Mouse (Mus musculus): ENCODE results near the gene Ccdc51.

DNA sequence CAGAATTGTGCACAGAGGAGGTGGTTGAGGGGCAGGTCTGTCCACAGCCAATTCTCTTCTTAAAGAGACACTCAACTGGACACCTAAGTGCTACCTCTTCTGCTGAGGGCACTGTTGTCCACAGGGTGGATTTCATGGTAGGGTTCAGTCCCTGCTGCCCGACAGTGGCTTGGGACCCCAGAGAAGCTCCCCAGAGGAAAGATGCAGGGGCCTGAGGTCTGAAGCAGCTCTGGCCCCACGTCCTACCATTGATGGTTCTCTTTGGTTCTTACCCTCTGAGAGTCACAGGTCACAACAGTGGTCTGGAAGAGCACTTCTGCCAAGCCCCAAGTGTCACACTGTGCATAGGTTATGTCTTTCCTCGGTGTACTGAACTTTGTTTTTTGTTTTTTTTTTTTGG is 28.9 kb upstream of the Ccdc51 start:
- TF ChIP-seq CTCF (IDR thresholded peaks at IDR 0.05; ENCODE audit: insufficient read depth, low read depth, low read length), result no peak
- no peak for TF ChIP-seq POLR2A (IDR thresholded peaks at IDR 0.05; ENCODE audit: insufficient read depth, low read depth, low read length)

All from olfactory bulb, adult 2 months (tissue).